Mouse (Mus musculus): Measurements from ENCODE around the gene Barx2. TPM values are rescaled to one million over a fixed set of nuclear protein-coding genes. Genes with fewer than 3 reads are reported as not detected.
"Not testable (repeated sequence)": the region's sequence is repeated elsewhere in the genome, so short reads cannot be mapped to it uniquely, and the experiment has no call there.

Barx2 gene
- not detected in 2 replicates for polyA plus RNA-seq (2014; fragmentation: Nextera tagmentation; extraction: Ambion mirVana)

DNA sequence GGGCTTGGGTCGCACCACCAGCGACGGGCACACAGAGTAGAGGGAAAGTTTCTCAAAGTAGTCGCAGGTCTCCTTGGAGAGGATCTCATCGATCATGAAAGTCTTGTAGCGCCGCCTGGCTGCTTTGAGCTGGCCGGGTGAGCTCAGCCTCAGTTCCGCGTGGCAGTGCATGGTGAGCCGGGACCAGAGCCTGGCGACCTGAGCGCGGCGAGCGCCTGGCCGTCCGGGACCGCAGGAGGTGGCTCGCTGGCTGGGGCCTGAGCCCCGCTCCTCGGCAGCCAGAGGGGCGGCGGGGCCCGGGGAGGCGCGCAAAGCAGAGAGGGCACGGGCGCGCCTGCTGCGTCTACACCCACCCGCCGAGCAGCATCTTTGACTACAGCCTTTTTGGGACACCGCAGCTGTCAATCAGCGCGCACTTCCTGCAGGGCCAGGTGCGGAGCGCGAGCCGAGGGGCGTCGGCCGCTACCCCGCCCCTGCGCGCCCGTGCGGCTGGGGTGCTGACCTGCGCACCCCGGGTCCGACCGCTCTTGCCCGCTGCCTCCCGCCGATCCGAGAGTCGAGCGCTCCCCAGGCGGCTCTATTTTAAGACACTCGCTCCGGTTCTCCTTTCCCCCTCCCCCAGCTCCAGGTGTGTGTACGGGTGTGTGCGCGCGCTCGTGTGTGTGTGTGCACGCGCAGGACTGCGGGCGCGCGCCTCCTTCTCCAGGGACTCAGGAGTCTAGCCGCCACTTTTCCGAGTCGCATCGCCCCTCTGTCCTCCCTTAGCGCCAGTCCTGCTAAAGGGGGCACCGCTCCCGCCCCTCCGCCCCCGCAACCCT is at the start of gene Barx2:
Gene Barx2 (minus strand): TSS at position 542 of the 818 bp plus-strand sequence.
- ATAC-seq (ENCODE audit: low FRiP score) = peak; percentile 75
- no peak within 1 kb of the TSS for H3K9ac ChIP-seq (ENCODE audit: low read depth, low read length)

DNA sequence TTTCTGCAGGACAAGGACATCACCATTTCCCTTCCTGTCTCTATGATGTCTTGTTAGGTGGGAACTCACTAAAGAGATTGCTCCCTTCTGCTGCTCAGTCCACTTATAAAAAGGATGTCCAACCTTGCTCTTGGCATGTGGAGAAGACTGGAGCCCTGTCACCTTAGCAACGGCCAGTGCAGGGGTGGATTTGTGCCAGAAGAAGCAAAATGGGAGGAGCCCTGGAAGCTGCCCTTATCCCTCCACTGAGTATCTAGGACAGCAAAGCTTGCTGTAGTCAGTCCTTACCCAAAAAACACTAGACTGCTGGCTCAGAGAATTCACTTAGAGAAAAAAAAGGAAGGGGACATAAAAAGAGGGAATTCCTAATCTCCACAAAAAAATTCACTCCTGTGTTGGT is 49.0 kb upstream of the Barx2 start:
- no peak for DNase-seq (ENCODE audit: low spot score)
- 61% methylated on average over 1 of the region's 1 CpGs for WGBS
- Histone ChIP-seq H3K4me3 (ENCODE audit: low read depth, low read length) (no peak overlapping the region), H3K4me1 (replicated peaks; ENCODE audit: control insufficient read depth, insufficient read depth, low read length) (no peaks in the 10 kb centered on the region), H3K4me2 (replicated peaks; ENCODE audit: low read depth, low read length) (no peak overlapping the region), H3K9me3 (ENCODE audit: control insufficient read depth, low read length) (no peaks in the 10 kb centered on the region), H3K27ac (ENCODE audit: low read depth, low read length) (no peak overlapping the region), H3K27me3 (ENCODE audit: control insufficient read depth, insufficient read depth, low read length) (no peaks in the 10 kb centered on the region), H3K36me3 (ENCODE audit: control insufficient read depth, insufficient read depth, low read length) (no peaks in the 10 kb centered on the region), H3K9ac (ENCODE audit: low read depth, low read length) (no peak overlapping the region)
- ATAC-seq (ENCODE audit: low FRiP score) = no peak

More for the DNA sequence above, at the start of gene Barx2:
- Histone ChIP-seq H3K4me3 (ENCODE audit: low read depth, low read length) (peak within 1 kb of the TSS; percentile 49), H3K9me3 (ENCODE audit: control insufficient read depth, low read length) (no peaks in the 10 kb centered on the region), H3K36me3 (ENCODE audit: control insufficient read depth, insufficient read depth, low read length) (no peaks in the 10 kb centered on the region), H3K4me2 (replicated peaks; ENCODE audit: low read depth, low read length) (peak within 1 kb of the TSS; percentile 95), H3K27ac (ENCODE audit: low read depth, low read length) (no peak within 1 kb of the TSS), H3K27me3 (ENCODE audit: control insufficient read depth, insufficient read depth, low read length) (peaks cover 73% of the 10 kb centered on the region), H3K4me1 (replicated peaks; ENCODE audit: control insufficient read depth, insufficient read depth, low read length) (0 out of 2 replicates have a peak, but pooled peaks cover 2% of the 10 kb centered on the region)
- under 1% methylated on average over 71 of the region's 81 CpGs for WGBS
- DNase-seq (ENCODE audit: low spot score) = peak; percentile 76

DNA sequence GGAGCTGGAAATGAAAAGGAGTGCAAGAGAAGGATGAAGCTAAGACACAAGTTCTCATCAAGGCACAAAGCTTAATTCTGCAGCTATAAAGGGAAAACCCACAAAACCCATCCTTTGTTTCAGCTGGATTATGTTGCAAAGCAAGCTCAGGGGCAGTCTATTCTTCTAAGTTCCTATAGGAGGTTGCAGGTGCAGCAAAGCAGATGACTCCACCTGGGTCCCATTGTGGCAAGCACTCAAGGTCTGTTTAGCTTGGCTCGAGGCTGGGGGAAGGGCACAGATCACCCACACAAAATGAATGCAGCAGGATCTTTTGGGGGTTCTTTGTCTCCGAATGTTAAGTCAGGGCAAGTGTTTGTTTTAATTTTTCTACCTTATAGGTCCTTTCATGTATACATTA is 47.2 kb upstream of the Barx2 start:
- Histone ChIP-seq H3K4me1 (replicated peaks; ENCODE audit: control insufficient read depth, insufficient read depth, low read length) (no peaks in the 10 kb centered on the region), H3K9me3 (ENCODE audit: control insufficient read depth, low read length) (no peaks in the 10 kb centered on the region), H3K27me3 (ENCODE audit: control insufficient read depth, insufficient read depth, low read length) (no peaks in the 10 kb centered on the region), H3K9ac (ENCODE audit: low read depth, low read length) (no peak overlapping the region), H3K36me3 (ENCODE audit: control insufficient read depth, insufficient read depth, low read length) (no peaks in the 10 kb centered on the region), H3K4me3 (ENCODE audit: low read depth, low read length) (no peak overlapping the region), H3K4me2 (replicated peaks; ENCODE audit: low read depth, low read length) (no peak overlapping the region), H3K27ac (ENCODE audit: low read depth, low read length) (no peak overlapping the region)
- DNase-seq (ENCODE audit: low spot score) (no peak), ATAC-seq (ENCODE audit: low FRiP score) (no peak)
- 61% methylated on average over 2 of the region's 2 CpGs for WGBS

DNA sequence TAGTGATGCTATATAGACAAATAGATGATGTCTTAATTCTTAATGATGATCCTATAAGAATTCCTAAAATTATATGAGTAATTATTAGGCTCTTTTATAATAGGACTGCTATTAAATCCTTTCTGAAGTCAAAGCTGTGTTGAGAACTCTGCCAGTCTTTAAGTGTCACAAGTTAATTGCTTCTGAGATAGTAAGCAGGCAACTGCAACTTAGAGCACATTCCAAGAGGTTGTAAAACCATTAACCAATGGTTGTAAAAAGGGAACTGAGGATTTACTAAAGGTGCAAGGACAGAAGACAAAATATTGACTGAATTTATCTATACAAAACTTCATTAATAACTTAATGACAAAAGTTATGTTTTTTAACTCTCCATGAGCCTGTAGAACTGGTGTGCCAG is 44.9 kb upstream of the Barx2 start:
- no peaks in the 10 kb centered on the region for H3K27me3 ChIP-seq (ENCODE audit: control insufficient read depth, insufficient read depth, low read length)
- no peaks in the 10 kb centered on the region for H3K4me1 ChIP-seq (replicated peaks; ENCODE audit: control insufficient read depth, insufficient read depth, low read length)
- H3K9ac ChIP-seq (ENCODE audit: low read depth, low read length) = no peak overlapping the region
- no peak overlapping the region for H3K4me2 ChIP-seq (replicated peaks; ENCODE audit: low read depth, low read length)
- ATAC-seq (ENCODE audit: low FRiP score) (no peak), DNase-seq (ENCODE audit: low spot score) (no peak)
- H3K27ac ChIP-seq (ENCODE audit: low read depth, low read length) = no peak overlapping the region
- no peak overlapping the region for H3K4me3 ChIP-seq (ENCODE audit: low read depth, low read length)
- H3K9me3 ChIP-seq (ENCODE audit: control insufficient read depth, low read length) = no peaks in the 10 kb centered on the region
- H3K36me3 ChIP-seq (ENCODE audit: control insufficient read depth, insufficient read depth, low read length) = no peaks in the 10 kb centered on the region

DNA sequence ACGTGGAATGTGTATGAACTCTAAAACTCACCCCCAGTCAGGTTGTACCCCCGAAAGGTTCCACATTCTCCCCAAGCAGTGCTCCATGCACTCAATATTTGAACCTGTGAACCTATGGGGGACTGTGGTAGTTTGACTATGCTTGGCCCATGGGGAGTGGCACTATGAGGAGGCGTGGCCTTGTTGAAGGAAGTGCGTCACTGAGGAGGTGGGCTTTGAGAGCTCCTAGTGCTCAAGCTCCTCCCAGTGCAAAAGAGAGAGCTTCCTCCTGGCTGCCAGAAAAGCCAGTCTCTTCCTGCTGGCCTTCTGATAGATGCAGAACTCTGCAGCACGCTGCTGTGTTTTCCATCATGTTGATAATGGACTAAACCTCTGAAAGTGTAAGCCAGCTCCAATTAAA is 37.2 kb upstream of the Barx2 start:
- no peak for ATAC-seq (ENCODE audit: low FRiP score)
- H3K27ac ChIP-seq (ENCODE audit: low read depth, low read length) = no peak overlapping the region
- H3K9me3 ChIP-seq (ENCODE audit: control insufficient read depth, low read length) = no peaks in the 10 kb centered on the region
- H3K4me1 ChIP-seq (replicated peaks; ENCODE audit: control insufficient read depth, insufficient read depth, low read length) = no peaks in the 10 kb centered on the region
- no peak overlapping the region for H3K4me3 ChIP-seq (ENCODE audit: low read depth, low read length)
- H3K4me2 ChIP-seq (replicated peaks; ENCODE audit: low read depth, low read length) = no peak overlapping the region
- no peak for DNase-seq (ENCODE audit: low spot score)
- no peaks in the 10 kb centered on the region for H3K36me3 ChIP-seq (ENCODE audit: control insufficient read depth, insufficient read depth, low read length)
- 86% methylated on average over 5 of the region's 5 CpGs for WGBS
- H3K9ac ChIP-seq (ENCODE audit: low read depth, low read length) = no peak overlapping the region
- H3K27me3 ChIP-seq (ENCODE audit: control insufficient read depth, insufficient read depth, low read length) = no peaks in the 10 kb centered on the region

DNA sequence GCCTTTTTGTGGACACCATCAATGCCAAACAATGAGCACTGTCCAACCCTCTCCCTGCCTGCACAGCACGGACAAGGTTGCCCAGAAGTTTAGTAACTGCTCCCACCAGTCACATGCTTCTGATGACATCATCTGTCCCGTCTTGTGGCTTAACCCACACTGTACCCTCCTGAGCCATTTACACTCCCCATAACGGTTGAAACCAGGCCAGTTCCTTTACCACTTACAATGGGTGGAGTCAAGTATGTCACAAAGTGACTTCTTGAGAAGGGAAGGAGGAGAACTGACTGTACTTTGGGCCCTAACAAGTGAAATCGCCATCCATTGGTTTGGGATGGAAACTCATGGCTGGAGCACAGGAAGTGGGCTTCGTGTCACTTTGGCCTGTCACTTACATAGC is 35.8 kb upstream of the Barx2 start:
- Histone ChIP-seq H3K27ac (ENCODE audit: low read depth, low read length) (no peak overlapping the region), H3K9me3 (ENCODE audit: control insufficient read depth, low read length) (no peaks in the 10 kb centered on the region), H3K27me3 (ENCODE audit: control insufficient read depth, insufficient read depth, low read length) (no peaks in the 10 kb centered on the region), H3K4me1 (replicated peaks; ENCODE audit: control insufficient read depth, insufficient read depth, low read length) (no peaks in the 10 kb centered on the region), H3K4me2 (replicated peaks; ENCODE audit: low read depth, low read length) (no peak overlapping the region), H3K9ac (ENCODE audit: low read depth, low read length) (no peak overlapping the region), H3K4me3 (ENCODE audit: low read depth, low read length) (no peak overlapping the region), H3K36me3 (ENCODE audit: control insufficient read depth, insufficient read depth, low read length) (no peaks in the 10 kb centered on the region)
- WGBS = 85% methylated on average over 5 of the region's 5 CpGs
- no peak for ATAC-seq (ENCODE audit: low FRiP score)
- DNase-seq (ENCODE audit: low spot score) = no peak

DNA sequence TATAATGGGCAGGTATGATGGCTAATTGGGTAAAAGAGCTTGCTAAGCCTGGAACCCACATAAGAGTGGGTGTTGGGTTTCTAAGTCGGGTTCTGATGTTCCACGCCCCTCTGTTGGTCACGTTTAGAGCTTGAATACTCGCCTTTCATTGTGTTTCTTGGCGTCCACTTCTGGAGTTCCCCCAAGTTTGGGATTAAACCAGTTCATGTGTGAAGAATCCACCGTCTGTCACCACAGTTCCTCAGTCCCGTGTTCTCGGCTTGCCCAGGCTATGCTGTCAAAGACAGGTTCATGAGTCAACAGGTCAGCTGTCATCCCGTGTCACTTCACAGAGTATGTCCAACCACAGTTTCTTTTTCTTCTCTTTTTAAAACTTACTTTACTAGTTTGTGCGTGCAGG is 33.8 kb upstream of the Barx2 start:
- H3K4me2 ChIP-seq (replicated peaks; ENCODE audit: low read depth, low read length) = no peak overlapping the region
- DNase-seq (ENCODE audit: low spot score) = no peak
- H3K27ac ChIP-seq (ENCODE audit: low read depth, low read length) = no peak overlapping the region
- WGBS = 85% methylated on average over 10 of the region's 10 CpGs
- H3K4me3 ChIP-seq (ENCODE audit: low read depth, low read length) = no peak overlapping the region
- no peaks in the 10 kb centered on the region for H3K36me3 ChIP-seq (ENCODE audit: control insufficient read depth, insufficient read depth, low read length)
- H3K9me3 ChIP-seq (ENCODE audit: control insufficient read depth, low read length) = no peaks in the 10 kb centered on the region
- ATAC-seq (ENCODE audit: low FRiP score) = no peak
- no peak overlapping the region for H3K9ac ChIP-seq (ENCODE audit: low read depth, low read length)
- no peaks in the 10 kb centered on the region for H3K27me3 ChIP-seq (ENCODE audit: control insufficient read depth, insufficient read depth, low read length)
- H3K4me1 ChIP-seq (replicated peaks; ENCODE audit: control insufficient read depth, insufficient read depth, low read length) = no peaks in the 10 kb centered on the region

DNA sequence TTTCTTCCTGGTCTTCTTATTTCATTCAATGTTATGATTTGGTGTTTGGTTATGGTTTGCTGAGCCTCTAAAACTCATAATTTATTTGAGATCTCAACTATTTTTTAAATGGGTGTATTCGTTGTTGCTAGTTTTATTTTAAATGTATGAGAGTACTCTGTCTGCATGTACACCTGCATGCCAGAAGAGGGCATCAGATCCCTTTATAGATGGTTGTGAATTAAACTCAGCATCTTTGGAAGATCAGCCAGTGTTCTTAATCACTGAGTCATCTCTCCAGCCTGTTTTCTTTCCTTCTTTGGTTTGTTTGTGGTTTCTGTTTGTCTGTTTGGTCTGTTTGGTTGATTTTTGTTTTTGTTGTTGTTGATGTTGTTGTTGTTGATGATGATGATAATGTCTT is 29.1 kb upstream of the Barx2 start:
- H3K9me3 ChIP-seq (ENCODE audit: control insufficient read depth, low read length) = no peaks in the 10 kb centered on the region
- WGBS = 50% methylated on average over 1 of the region's 1 CpGs
- ATAC-seq (ENCODE audit: low FRiP score) (no peak), DNase-seq (ENCODE audit: low spot score) (no peak)
- no peaks in the 10 kb centered on the region for H3K36me3 ChIP-seq (ENCODE audit: control insufficient read depth, insufficient read depth, low read length)
- no peak overlapping the region for H3K4me3 ChIP-seq (ENCODE audit: low read depth, low read length)
- no peaks in the 10 kb centered on the region for H3K4me1 ChIP-seq (replicated peaks; ENCODE audit: control insufficient read depth, insufficient read depth, low read length)
- no peak overlapping the region for H3K9ac ChIP-seq (ENCODE audit: low read depth, low read length)
- H3K27ac ChIP-seq (ENCODE audit: low read depth, low read length) = no peak overlapping the region
- no peaks in the 10 kb centered on the region for H3K27me3 ChIP-seq (ENCODE audit: control insufficient read depth, insufficient read depth, low read length)
- H3K4me2 ChIP-seq (replicated peaks; ENCODE audit: low read depth, low read length) = no peak overlapping the region

DNA sequence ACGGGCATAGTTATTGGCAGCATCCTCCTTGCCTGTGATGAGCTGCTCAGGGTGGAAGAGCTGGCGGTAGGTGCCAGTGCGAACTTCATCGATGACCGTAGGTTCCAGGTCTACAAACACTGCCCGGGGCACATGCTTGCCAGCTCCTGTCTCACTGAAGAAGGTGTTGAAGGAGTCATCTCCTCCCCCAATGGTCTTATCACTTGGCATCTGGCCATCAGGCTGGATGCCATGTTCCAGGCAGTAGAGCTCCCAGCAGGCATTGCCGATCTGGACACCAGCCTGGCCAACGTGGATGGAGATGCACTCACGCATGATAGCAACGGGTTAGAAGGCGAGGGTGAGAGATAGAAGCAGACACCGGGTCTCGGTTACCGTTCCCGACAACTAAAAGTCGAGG is 23.2 kb upstream of the Barx2 start:
- not testable (repeated sequence) for H3K9ac ChIP-seq (ENCODE audit: low read depth, low read length); ATAC-seq (ENCODE audit: low FRiP score); DNase-seq (ENCODE audit: low spot score); H3K27ac ChIP-seq (ENCODE audit: low read depth, low read length); H3K36me3 ChIP-seq (ENCODE audit: control insufficient read depth, insufficient read depth, low read length); H3K4me2 ChIP-seq (replicated peaks; ENCODE audit: low read depth, low read length); H3K4me1 ChIP-seq (replicated peaks; ENCODE audit: control insufficient read depth, insufficient read depth, low read length); H3K9me3 ChIP-seq (ENCODE audit: control insufficient read depth, low read length); H3K27me3 ChIP-seq (ENCODE audit: control insufficient read depth, insufficient read depth, low read length); H3K4me3 ChIP-seq (ENCODE audit: low read depth, low read length)
- WGBS = 98% methylated on average over 8 of the region's 16 CpGs
